Mouse (Mus musculus): ENCODE measurements at regions not wholly inside any gene's neighbourhood (a gene's known extent, or its start where the extent isn't known, plus 50 kb on each side); places are given as distances from the start of the nearest gene placed in this dataset.

DNA sequence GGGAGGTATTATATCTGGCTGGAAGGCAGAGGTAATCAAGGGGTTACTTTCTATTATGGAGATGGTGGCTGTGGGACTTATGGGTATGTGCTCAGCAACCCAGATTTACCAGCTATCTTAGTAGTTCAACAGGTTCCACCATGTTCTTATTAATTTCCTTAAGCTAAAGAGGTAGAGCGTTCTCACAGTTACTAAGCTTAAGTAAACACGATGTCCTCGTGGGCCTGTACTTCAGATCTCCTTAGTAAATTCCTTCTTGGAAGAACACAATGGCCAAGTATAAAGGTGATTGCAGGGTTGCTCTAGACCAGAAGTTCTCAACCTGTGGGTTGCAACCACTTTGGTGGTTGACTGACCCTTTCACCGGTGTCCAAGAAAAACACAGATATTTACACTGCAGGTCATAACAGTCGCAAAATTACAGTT is 90.2 kb downstream of the Setd4 start:
- TF ChIP-seq CTCF (IDR thresholded peaks at IDR 0.05; ENCODE audit: control insufficient read depth, insufficient read depth, insufficient replicate concordance, low read depth, low read length) (no peak), POLR2A (IDR thresholded peaks at IDR 0.05; ENCODE audit: control insufficient read depth, low read depth, low read length) (no peak)
